Mouse (Mus musculus) heart, embryonic 10.5 days (tissue): ENCODE measurements around the gene Kndc1. TPM values are rescaled to one million over a fixed set of nuclear protein-coding genes. Genes with fewer than 3 reads are reported as not detected.

Experiments
- DNase-seq: peaks from one replicate; pipeline ENCODE4 v3.0.0-alpha.2; 2017; ENCODE audit warnings: low spot score
- H3K27ac ChIP-seq: fragments of 300-500 bp; sonication (generic); 2 replicates; pipeline ENCODE4 v1.5.1; 2016; ENCODE audit warnings: mild to moderate bottlenecking
- H3K27me3 ChIP-seq: fragments of 300-500 bp; sonication (generic); 2 replicates; pipeline ENCODE4 v1.6.1; 2016; ENCODE audit warnings: mild to moderate bottlenecking; ENCODE audit not compliant: poor library complexity, insufficient read depth, severe bottlenecking
- H3K36me3 ChIP-seq: fragments of 300-500 bp; sonication (generic); 2 replicates; pipeline ENCODE4 v1.6.1; 2016; ENCODE audit warnings: mild to moderate bottlenecking, moderate library complexity
- H3K4me1 ChIP-seq: fragments of 300-500 bp; sonication (generic); 2 replicates; pipeline ENCODE4 v1.6.1; 2016; ENCODE audit warnings: mild to moderate bottlenecking
- H3K4me3 ChIP-seq: fragments of 300-500 bp; sonication (generic); 2 replicates; pipeline ENCODE4 v1.5.1; 2016; ENCODE audit warnings: mild to moderate bottlenecking, moderate library complexity
- H3K9me3 ChIP-seq: fragments of 300-500 bp; sonication (generic); 2 replicates; pipeline ENCODE4 v1.6.1; 2016; ENCODE audit warnings: mild to moderate bottlenecking, moderate library complexity
- WGBS: fragments of 180-500 bp; shearing (Covaris S2); methylation state at CpG from one replicate; pipeline ENCODE4 v1.1.7; 2016; 5-methylcytosine and 5-hydroxymethylcytosine counted together
- polyA plus RNA-seq: library from polyadenylated mRNA; unstranded; fragments of >200 nt; fragmentation: Nextera tagmentation; extraction: Ambion mirVana; gene quantifications from 2 replicates; pipeline ENCODE4 v1.2.1, GENCODE M21; 2016

Kndc1 gene
- polyA plus RNA-seq, 1 experiment from 2014 or later, result 0.18 TPM

- DNase-seq, result no peak
- 46% methylated on average over 6 of the region's 6 CpGs for WGBS
- no peaks in the 10 kb centered on the region for H3K9me3 ChIP-seq
- no peak overlapping the region for H3K27ac ChIP-seq
- H3K36me3 ChIP-seq, result no peaks in the 10 kb centered on the region
- no peak overlapping the region for H3K4me3 ChIP-seq
- H3K27me3 ChIP-seq, result peaks cover 28% of the 10 kb centered on the region; the same call in 1 of the 2 replicates
- H3K4me1 ChIP-seq, result no peaks in the 10 kb centered on the region
Measured at GRCm38 (mm10) chr7:139878621-139879020, 15.9 kb upstream of the Kndc1 start.

DNA sequence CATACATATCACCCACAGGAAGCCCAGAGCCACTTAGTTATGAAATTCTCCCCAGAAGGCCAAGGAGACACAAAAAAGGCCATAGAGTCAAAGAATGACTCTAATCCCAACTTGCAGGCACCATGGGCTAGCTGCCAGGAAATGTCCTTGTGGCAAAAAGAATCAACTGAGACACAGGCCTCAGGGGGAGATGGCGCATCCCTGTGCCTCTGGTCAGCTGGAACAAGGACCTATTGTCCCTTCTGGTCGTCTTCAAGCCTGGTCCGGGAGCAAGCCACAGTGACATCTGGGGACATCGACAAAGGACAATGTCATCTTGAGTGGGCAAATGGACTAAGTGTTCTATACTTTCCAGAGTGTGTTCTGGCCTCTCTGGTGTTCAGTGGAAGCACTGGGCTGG lies 11.0 kb upstream of the Kndc1 start:
- Histone ChIP-seq H3K4me1 (no peaks in the 10 kb centered on the region), H3K36me3 (no peaks in the 10 kb centered on the region), H3K27ac (no peak overlapping the region), H3K27me3 (peaks cover 3% of the 10 kb centered on the region; the same call in 1 of the 2 replicates), H3K4me3 (no peak overlapping the region), H3K9me3 (no peaks in the 10 kb centered on the region)
- no peak for DNase-seq
- WGBS, result 75% methylated on average over 4 of the region's 4 CpGs

GRCm38 (mm10) chr7:139891779-139892178 lies 2.7 kb upstream of the Kndc1 start:
- Histone ChIP-seq H3K27me3 (peaks cover 50% of the 10 kb centered on the region), H3K4me1 (peaks cover 8% of the 10 kb centered on the region), H3K36me3 (no peaks in the 10 kb centered on the region), H3K4me3 (no peak overlapping the region), H3K27ac (no peak overlapping the region), H3K9me3 (no peaks in the 10 kb centered on the region)
- DNase-seq, result no peak
- 71% methylated on average over 5 of the region's 5 CpGs for WGBS

DNA sequence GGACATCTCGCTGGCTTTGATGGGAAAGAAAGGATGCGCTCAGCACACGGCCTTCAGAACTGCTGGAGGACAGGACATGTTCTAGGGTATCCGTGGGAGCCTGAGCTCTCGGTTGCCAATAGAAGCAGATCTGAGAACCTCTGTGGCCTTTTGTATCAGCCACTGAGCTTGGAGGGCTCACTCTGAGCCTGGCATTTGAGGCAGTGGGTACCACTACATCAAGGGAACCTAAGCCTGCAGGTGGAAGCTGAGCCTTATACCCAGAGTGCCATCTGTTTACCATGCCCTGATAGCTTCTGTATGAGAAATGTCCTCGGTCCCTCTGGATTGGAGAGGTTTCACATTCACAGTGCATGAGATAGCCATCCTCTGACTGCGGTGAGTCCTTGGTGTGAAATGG lies 1.8 kb downstream of the Kndc1 start:
- Histone ChIP-seq H3K9me3 (no peaks in the 10 kb centered on the region), H3K27me3 (peaks cover 83% of the 10 kb centered on the region), H3K27ac (no peak overlapping the region), H3K4me3 (no peak overlapping the region), H3K36me3 (no peaks in the 10 kb centered on the region), H3K4me1 (peaks cover 8% of the 10 kb centered on the region)
- no peak for DNase-seq
- WGBS, result 66% methylated on average over 7 of the region's 7 CpGs

DNA sequence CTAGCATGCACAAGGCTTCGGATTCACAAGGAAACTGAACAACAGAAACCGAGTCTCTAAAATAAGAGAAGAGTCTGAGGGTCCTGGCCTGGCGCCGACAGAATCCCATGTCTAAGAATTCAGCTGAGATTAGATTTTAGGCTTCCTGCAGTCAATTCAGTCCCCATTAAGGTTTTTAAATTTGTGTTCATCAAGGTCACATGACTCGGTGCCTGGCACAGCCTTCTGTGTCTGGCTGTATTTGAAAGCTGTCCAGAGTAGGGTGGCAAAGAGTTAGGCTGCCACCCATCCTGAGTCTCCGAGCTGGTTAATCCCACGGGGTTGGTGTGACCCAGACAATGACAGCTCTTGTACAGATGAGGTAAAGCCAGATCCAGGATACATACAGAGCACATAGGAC lies 2.3 kb downstream of the Kndc1 start:
- H3K27ac ChIP-seq, result no peak overlapping the region
- peaks cover 88% of the 10 kb centered on the region for H3K27me3 ChIP-seq

DNA sequence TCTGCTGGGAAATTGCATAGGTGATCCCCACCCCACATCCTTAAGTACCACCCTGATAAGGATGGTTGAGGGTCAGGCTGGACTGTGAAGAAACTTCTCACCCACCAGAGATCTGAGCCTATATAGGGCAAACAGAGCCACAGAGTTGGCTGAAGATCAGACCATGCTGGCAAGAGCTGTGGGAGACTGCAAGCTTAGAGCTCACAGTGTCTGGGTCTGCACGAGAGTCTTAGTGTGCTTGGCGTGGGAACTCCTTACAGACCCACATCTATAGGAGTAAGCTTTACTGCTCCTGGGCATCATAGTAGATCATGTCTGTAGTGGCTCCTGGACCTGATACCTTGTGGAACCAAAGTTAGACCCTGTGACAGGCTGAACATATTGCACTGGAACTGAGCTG lies 4.1 kb downstream of the Kndc1 start:
- Histone ChIP-seq H3K9me3 (no peaks in the 10 kb centered on the region), H3K4me3 (no peak overlapping the region), H3K27ac (no peak overlapping the region), H3K4me1 (peaks cover 8% of the 10 kb centered on the region), H3K27me3 (peaks cover 90% of the 10 kb centered on the region), H3K36me3 (no peaks in the 10 kb centered on the region)
- 78% methylated on average over 2 of the region's 2 CpGs for WGBS
- no peak for DNase-seq

More for the DNA sequence above, 2.3 kb downstream of the Kndc1 start:
- Histone ChIP-seq H3K36me3 (no peaks in the 10 kb centered on the region), H3K4me3 (no peak overlapping the region), H3K9me3 (no peaks in the 10 kb centered on the region), H3K4me1 (peaks cover 8% of the 10 kb centered on the region)
- WGBS, result 71% methylated on average over 7 of the region's 7 CpGs
- DNase-seq, result no peak

- H3K27ac ChIP-seq, result no peak overlapping the region
- no peaks in the 10 kb centered on the region for H3K9me3 ChIP-seq
- no peaks in the 10 kb centered on the region for H3K36me3 ChIP-seq
- peaks cover 83% of the 10 kb centered on the region for H3K27me3 ChIP-seq
- H3K4me3 ChIP-seq, result no peak overlapping the region
- 71% methylated on average over 7 of the region's 7 CpGs for WGBS
- H3K4me1 ChIP-seq, result peaks cover 7% of the 10 kb centered on the region
- no peak for DNase-seq
Measured at GRCm38 (mm10) chr7:139899505-139899904, 5.0 kb downstream of the Kndc1 start.

DNA sequence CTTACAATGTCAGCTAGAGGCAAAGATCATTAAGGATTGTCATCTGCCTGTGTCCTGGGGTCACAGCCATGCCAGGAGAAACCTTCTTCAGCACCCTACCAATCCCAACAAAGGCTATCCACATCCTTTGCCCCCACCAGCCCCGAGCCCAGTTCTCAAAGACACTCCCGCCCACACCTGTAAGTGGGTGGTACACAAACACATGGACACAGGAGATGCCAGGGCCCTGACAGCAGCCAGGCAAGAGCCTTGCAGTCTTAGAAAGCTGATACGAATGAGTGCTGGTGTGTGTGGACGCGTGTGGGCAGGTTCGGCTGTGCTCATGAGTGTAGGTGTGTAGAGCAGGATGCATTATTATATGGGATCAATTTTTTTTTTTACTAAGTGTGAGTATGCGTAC lies 6.0 kb downstream of the Kndc1 start:
- Histone ChIP-seq H3K4me3 (no peak overlapping the region), H3K27me3 (peaks cover 83% of the 10 kb centered on the region), H3K27ac (no peak overlapping the region), H3K9me3 (no peaks in the 10 kb centered on the region), H3K36me3 (no peaks in the 10 kb centered on the region), H3K4me1 (no peaks in the 10 kb centered on the region)
- DNase-seq, result no peak
- WGBS, result 84% methylated on average over 7 of the region's 7 CpGs

DNA sequence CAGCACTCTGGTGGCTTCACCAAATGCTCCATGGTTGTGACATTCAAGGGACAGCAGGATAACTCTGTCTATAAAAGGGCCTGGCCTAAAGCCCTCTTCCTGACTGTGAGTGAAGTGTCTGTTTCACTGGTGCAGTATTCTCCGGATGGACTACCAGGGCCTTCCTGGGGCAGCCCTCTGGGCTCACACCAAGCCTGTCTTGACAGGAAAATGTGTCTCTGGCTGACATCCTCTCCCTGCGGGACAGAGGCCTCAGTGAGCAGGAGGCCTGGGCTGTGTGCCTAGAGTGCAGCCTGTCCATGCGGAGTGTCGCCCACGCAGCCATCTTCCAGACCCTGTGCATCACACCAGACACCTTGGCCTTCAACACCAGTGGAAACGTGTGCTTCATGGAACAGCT lies 6.4 kb downstream of the Kndc1 start:
- H3K4me3 ChIP-seq, result no peak overlapping the region
- H3K36me3 ChIP-seq, result no peaks in the 10 kb centered on the region
- no peak overlapping the region for H3K27ac ChIP-seq
- peaks cover 4% of the 10 kb centered on the region for H3K4me1 ChIP-seq
- H3K9me3 ChIP-seq, result no peaks in the 10 kb centered on the region
- peaks cover 81% of the 10 kb centered on the region for H3K27me3 ChIP-seq
- DNase-seq, result no peak
- 83% methylated on average over 6 of the region's 6 CpGs for WGBS

- DNase-seq, result no peak
- WGBS, result 48% methylated on average over 1 of the region's 1 CpGs
- Histone ChIP-seq H3K4me1 (peaks cover 14% of the 10 kb centered on the region), H3K27ac (no peak overlapping the region), H3K9me3 (no peaks in the 10 kb centered on the region), H3K36me3 (no peaks in the 10 kb centered on the region), H3K27me3 (peaks cover 70% of the 10 kb centered on the region), H3K4me3 (no peak overlapping the region)
Measured at GRCm38 (mm10) chr7:139901981-139902380, 7.5 kb downstream of the Kndc1 start.

DNA sequence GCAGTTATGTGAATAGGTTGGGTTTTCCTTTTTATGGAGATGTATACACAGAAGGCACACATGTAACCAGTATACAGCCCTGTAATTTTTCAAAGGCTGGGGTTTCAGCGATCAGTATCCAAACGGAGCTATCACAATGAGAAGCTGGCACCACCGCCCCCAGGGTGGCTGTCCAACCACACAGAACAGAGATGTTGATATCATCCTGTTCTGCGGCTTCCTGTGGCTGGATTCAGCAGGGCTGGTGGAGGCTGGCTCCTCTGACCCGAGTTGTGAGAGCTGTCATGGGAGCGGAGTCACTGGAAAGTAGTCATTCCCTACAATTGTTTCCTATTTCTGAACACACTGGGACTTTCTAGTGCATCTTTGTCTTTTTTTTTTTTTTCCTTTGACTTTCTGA lies 10.8 kb downstream of the Kndc1 start:
- WGBS, result 26% methylated on average over 6 of the region's 6 CpGs
- Histone ChIP-seq H3K27me3 (peaks cover 54% of the 10 kb centered on the region), H3K9me3 (no peaks in the 10 kb centered on the region), H3K27ac (no peak overlapping the region), H3K4me1 (peaks cover 24% of the 10 kb centered on the region), H3K36me3 (no peaks in the 10 kb centered on the region), H3K4me3 (peak overlapping the region; percentile 12; the same call in 1 of the 2 replicates)
- no peak for DNase-seq

DNA sequence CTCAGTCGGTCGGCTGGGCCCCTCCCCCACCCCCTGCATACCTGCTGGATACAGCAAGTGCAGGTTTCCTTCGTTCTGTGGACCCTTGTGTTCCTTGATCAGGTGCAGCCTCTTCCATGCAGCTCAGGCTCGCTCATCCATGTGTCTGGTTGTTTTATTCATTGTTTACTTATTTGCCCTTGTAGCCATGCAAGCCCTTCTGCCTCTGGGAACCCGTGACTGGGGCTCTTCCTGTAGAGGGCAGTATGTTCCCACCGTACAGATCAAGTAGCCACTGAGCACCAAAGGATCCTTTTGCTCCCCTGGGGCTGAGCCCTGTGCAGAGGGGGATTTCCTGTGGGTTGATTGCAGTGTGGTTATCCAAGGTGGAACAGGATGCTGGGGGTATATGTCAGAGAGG lies 11.2 kb downstream of the Kndc1 start:
- no peak overlapping the region for H3K27ac ChIP-seq
- H3K27me3 ChIP-seq, result peaks cover 58% of the 10 kb centered on the region
- H3K4me1 ChIP-seq, result peaks cover 28% of the 10 kb centered on the region
- H3K36me3 ChIP-seq, result no peaks in the 10 kb centered on the region
- H3K9me3 ChIP-seq, result no peaks in the 10 kb centered on the region
- H3K4me3 ChIP-seq, result peak overlapping the region; percentile 12; the same call in 1 of the 2 replicates
- no peak for DNase-seq
- 8% methylated on average over 6 of the region's 6 CpGs for WGBS

- no peak for DNase-seq
- Histone ChIP-seq H3K27me3 (peaks cover 58% of the 10 kb centered on the region), H3K27ac (peak overlapping the region; percentile 29; the same call in 1 of the 2 replicates), H3K9me3 (no peaks in the 10 kb centered on the region), H3K4me1 (peaks cover 32% of the 10 kb centered on the region), H3K36me3 (no peaks in the 10 kb centered on the region), H3K4me3 (no peak overlapping the region)
- whole genome bisulfite sequencing, result 75% methylated on average over 5 of the region's 5 CpGs
Measured at GRCm38 (mm10) chr7:139908176-139908575, 13.7 kb downstream of the Kndc1 start.

- H3K4me1 ChIP-seq, result peaks cover 38% of the 10 kb centered on the region
- no peak overlapping the region for H3K4me3 ChIP-seq
- no peaks in the 10 kb centered on the region for H3K36me3 ChIP-seq
- DNase-seq, result no peak
- 38% methylated on average over 6 of the region's 6 CpGs for WGBS
- no peak overlapping the region for H3K27ac ChIP-seq
- peaks cover 66% of the 10 kb centered on the region for H3K27me3 ChIP-seq
- H3K9me3 ChIP-seq, result no peaks in the 10 kb centered on the region
Measured at GRCm38 (mm10) chr7:139909469-139909868, 15.0 kb downstream of the Kndc1 start.
